Comparison of ENCODE assay signal across 25 mouse cellular contexts in genomic region chr1:151031581-151031980, GRCm38 (mm10).
"Had no signal": no experiment of that assay in that cellular context is flagged by ENCODE, and none has a peak within 500 bp of the region (broad histone marks: within the 10 kb centered on the region; RNA-seq: fewer than 3 reads in every experiment).

No protein-coding gene starts in this region.

- DNase-seq: gastrocnemius, postnatal 25 days; heart, adult 11 months; heart, adult 2 months; heart, postnatal 14 days; heart, postnatal 36 days; kidney, adult 11 months; kidney, adult 2 months; kidney, adult 9 months; kidney, postnatal 10 days; kidney, postnatal 25 days; kidney, postnatal 4 days had no signal

- H3K4me1 ChIP-seq: hindbrain, embryonic 13.5 days; hindbrain, embryonic 15.5 days; limb, embryonic 13.5 days; limb, embryonic 15.5 days had no signal

- H3K27me3 ChIP-seq: heart, embryonic 13.5 days; heart, embryonic 15.5 days; hindbrain, embryonic 13.5 days; hindbrain, embryonic 15.5 days; limb, embryonic 13.5 days; limb, embryonic 15.5 days; liver, embryonic 12.5 days had no signal

- H3K36me3 ChIP-seq: heart, embryonic 13.5 days; heart, embryonic 15.5 days; hindbrain, embryonic 13.5 days; hindbrain, embryonic 15.5 days; kidney, embryonic 15.5 days; limb, embryonic 13.5 days; limb, embryonic 15.5 days; liver, embryonic 12.5 days had no signal

- H3K27ac ChIP-seq: heart, adult 2 months; heart, embryonic 13.5 days; heart, embryonic 15.5 days; hindbrain, embryonic 13.5 days; hindbrain, embryonic 15.5 days; hindbrain, postnatal 0 days; kidney, embryonic 15.5 days; layer of hippocampus, adult 2 months; left cerebral cortex, adult 2 months; limb, embryonic 13.5 days; limb, embryonic 15.5 days; liver, embryonic 12.5 days; liver, embryonic 14.5 days had no signal

- H3K9ac ChIP-seq: heart, embryonic 13.5 days; heart, embryonic 15.5 days; hindbrain, embryonic 13.5 days; hindbrain, embryonic 15.5 days; kidney, embryonic 15.5 days; limb, embryonic 13.5 days; limb, embryonic 15.5 days; liver, embryonic 12.5 days; liver, embryonic 14.5 days had no signal

- H3K4me2 ChIP-seq: heart, embryonic 11.5 days; heart, embryonic 13.5 days; heart, embryonic 15.5 days; hindbrain, embryonic 13.5 days; hindbrain, embryonic 15.5 days; kidney, embryonic 15.5 days; limb, embryonic 13.5 days; limb, embryonic 15.5 days; liver, embryonic 12.5 days had no signal

- ATAC-seq: hindbrain, postnatal 0 days; intestine, embryonic 16.5 days; liver, embryonic 12.5 days had no signal

- H3K9me3 ChIP-seq: heart, embryonic 13.5 days; heart, embryonic 15.5 days; hindbrain, embryonic 13.5 days; hindbrain, embryonic 15.5 days; kidney, embryonic 15.5 days; limb, embryonic 13.5 days; limb, embryonic 15.5 days; liver, embryonic 12.5 days had no signal

- H3K4me3 ChIP-seq: heart, adult 2 months; heart, embryonic 13.5 days; heart, embryonic 15.5 days; hindbrain, embryonic 13.5 days; hindbrain, embryonic 15.5 days; kidney, embryonic 15.5 days; layer of hippocampus, adult 2 months; left cerebral cortex, adult 2 months; limb, embryonic 13.5 days; limb, embryonic 15.5 days; liver, embryonic 12.5 days had no signal
